Mouse (Mus musculus) layer of hippocampus, postnatal 36 days (tissue): Measurements from ENCODE around the gene Itgb3. TPM values are rescaled to one million over a fixed set of nuclear protein-coding genes. Genes with fewer than 3 reads are reported as not detected.
A peak's percentile ranks its signal among the peaks of the same experiment; 100 is the strongest.

Experiments
- DNase-seq, 2 experiments: peaks; one replicate each; pipeline ENCODE4 v3.0.0; 2022
- total RNA-seq, 2 experiments: library from RNA; stranded (reverse); gene quantifications; 2 replicates each; pipeline ENCODE4 v1.2.3; 2021

Itgb3 gene
- total RNA-seq, 2 experiments from 2014 or later: 1.3 TPM

DNA sequence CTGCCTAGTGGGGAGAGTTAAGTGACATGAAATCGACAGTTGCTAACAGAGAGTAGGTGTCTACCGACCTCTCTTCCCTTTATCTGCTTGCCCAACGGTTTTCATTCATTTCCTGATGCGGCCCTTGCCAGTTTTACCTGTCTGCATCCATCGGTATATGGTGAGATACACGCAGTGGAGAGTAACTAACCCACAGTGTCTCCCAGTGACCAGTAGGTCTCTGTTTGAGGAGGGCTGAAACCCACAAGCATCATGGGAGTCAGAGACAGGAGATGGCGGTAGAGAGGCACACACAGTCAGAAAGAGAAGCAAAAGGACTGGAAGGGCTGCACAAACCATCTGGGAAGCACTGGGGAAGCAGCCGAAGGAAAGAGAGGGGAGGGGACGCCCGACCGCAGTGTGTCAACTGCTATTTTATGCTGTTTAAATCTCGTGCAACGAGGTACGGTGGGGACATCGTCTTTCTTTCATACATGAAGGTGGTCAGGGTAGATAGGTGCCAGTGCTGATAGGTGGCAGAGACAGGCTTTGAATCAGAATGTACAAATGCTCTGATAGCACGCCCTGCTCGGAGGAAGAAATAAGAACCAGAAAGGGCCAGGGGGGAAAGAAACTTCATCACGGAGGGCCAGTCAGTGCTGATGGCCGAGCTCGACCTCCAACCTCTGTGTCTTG is 53.9 kb downstream of the Itgb3 start:
- DNase-seq: peak; percentile 14 to 30

DNA sequence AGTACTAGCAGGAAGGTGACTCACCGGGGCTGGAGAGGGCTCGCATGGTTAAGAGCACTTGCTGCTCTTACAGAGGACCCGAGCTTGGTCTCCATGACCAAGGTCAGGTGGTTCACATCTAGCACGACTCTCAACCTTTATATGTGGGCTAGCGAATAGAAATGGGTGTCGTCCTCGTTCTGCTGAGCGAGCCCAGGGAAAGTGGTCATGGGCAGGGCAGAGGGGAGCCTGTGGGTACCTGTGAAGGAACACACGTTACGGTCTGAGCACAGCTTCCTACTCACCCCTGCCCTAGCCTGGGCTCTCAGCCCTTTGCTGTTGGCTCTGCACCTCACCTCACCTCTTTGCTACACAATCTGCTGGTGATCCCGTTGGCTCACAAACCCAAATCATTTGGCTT is 54.8 kb downstream of the Itgb3 start:
- DNase-seq: no peak

DNA sequence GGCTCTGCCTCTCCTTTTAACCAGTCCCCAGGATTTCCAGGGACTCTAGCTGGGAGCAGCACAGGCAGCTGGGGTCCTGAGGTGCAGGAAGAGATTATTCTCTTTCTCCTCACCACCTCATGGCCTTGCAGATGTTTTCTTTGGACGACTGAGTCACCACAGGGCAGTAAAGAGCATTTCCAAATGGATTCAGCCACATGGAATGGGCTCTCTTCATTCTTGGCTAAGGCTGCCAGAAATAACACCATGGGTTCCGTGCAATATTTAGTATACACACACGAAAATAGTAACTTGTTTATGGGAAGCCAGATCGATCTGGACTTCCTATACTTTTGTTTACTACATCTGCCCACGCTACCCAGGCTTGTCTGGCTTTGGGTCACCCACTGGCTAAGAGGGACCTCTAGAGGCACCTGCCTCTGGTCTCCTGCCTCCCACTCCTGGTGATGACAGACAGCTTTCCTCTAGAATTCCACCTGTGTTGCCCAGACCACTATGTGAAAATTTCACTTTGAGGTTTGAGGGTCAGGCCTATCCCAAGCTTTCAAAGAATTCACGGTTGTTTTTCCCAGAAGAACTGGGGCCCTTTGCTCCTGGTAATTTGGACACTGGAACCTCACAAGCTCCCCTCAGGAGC is 55.6 kb downstream of the Itgb3 start:
- DNase-seq: no peak

DNA sequence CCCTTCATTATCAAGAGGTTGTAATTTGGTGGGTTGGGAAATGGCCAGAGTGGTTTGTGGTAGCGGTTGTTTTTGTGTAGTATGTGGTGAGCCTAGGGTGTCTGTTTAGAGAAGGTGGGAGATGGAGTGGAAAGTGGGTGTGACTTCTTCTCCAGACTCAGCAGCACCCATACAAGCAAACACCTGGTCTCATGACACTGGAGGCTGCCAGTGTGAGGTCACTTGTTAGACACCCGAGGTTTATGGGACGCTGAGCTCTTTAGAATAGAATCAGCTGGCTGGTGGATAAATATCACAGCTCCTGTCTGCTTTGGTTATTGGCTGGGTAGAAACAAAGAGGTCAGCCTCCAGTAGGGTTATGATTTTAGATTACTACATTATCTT is 56.1 kb downstream of the Itgb3 start:
- DNase-seq: no peak

DNA sequence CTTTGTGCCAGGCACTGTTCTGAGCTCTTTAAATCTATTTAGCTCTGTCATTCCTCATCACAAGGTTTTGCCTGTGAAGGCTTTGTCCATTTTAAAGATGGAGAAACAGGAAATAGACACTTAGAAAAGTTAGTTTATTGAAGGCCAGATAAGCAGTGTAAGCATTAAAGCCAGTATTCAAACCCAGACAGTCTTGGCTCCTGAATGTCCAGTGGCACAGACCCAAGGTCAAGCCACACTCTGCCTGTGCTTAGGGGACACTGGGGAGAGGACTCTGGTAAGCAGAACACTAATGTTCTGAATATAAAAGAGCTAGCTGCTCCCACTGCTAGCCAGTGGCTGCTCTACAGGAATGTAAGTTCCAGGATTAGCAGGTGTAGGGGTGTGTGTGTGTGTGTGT is 56.6 kb downstream of the Itgb3 start:
- no peak for DNase-seq

DNA sequence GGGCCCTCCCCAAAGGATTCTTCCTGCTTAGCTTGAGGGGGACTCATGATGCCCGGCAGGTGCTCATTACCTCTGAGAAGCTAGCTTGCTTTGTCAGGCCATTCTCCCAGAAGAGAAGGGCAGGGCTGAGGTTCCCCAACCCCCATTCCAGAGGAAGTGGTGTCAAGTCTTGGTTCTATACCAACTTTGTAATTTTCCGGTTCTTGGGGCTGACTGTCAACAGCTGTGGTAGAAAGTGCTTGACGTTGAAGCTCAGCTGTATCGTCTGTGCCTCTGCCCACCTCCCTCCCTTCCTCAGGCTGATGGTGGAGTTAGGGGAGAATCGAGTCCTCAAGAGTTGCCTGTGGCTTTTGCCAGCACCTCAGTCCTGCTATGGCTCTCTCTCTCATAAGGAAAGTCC is 59.6 kb downstream of the Itgb3 start:
- no peak for DNase-seq

DNA sequence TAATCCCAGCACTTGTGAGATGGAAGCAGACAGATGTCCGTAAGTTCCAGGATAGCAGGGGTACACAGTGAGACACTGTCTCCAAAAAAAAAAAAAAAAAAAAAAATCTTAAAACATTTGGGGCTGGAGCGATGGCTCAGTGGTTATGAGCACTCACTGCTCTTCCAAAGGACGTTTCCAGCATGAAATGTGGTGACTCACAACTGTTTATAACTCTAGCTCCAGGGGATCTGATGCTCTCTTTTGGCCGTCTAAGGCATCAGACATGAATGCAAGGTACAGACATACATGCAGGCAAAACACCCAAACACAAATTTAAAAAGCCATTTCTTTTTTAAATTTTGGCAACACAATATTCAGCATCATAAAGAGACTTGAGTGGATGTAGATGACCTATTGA is 65.6 kb downstream of the Itgb3 start:
- no peak for DNase-seq

DNA sequence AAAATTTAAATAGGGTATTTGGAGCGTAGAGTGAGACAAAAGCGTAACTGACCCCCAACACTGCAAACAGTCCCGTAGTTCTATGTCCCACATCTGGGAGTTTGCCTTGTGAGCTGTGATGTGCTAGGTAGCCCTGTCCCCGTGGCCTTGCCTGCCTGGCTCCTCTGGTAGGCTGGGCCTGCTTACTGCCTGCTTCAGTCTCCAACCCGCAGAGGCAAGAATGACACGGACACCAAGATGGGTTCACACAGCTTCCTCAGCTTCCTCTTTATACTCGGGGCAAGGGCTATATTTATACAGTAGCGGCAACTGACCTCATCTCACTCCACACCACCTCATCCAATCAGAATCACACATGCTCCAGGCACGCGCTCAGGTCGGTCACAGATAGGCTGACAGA is 67.0 kb downstream of the Itgb3 start:
- DNase-seq: no peak

DNA sequence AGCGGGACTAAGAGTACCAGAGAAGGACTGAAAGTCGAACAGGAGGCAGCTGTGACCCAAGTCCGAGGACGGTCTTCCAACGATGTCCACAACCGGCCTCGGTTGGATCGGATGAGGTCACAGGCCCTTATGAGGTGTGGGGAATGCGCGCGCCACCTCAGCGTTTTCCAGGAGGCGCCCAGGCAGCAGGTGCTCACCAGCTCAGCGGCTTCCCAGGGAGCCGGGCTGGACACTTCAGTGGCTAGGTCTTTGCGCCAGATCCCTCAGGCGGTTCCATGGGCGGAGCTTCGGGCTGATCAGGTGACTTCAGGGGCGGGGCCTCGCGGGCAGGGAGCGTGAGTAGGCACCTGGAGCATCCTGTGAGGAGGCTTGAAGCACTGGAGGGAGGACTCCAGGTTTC is 77.7 kb downstream of the Itgb3 start, which contains the start of gene Gm11639:
Gm11639 (plus strand) TSS at position 160 of the 400 bp plus-strand sequence.
- no peak for DNase-seq

DNA sequence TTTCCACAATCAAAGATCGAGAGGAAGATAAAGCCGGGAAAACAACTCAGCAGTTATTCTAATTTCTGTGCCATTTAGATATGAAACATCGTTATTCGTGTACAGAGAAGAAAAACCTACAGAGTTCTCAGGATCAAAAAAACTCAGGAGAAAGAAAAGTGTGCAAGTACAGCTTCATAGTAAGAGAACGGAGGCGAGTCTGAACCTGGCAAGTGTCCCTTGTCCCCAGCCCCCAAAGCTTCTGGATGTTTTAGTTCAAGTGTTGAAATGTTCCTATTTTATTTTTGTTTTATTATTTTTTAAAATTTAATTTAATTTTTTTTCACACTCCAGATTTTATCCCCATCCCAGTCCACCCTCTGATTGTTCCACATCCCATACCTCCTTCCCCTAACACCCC is 85.4 kb downstream of the Itgb3 start:
- peak; percentile 22 to 34 for DNase-seq

DNA sequence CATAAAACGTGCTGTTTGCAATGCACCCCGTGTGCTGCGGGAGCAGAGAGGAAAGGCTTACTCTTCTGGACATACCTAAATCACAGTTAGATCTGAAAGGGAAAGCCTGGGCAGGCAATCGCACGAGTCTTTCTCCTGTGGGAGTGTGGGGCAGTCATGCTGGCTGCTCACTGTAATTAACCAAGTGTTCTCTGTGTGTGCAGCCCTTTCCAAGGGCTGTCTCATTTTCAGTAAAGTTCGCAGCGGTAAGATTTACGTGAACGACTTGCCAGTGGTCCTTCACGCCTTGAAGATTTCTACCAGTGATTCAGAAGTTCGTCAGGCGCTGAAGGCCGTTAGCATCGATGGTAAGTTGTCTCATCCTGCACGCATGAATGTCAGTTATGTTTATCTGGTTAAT is 96.3 kb downstream of the Itgb3 start:
- DNase-seq: no peak

DNA sequence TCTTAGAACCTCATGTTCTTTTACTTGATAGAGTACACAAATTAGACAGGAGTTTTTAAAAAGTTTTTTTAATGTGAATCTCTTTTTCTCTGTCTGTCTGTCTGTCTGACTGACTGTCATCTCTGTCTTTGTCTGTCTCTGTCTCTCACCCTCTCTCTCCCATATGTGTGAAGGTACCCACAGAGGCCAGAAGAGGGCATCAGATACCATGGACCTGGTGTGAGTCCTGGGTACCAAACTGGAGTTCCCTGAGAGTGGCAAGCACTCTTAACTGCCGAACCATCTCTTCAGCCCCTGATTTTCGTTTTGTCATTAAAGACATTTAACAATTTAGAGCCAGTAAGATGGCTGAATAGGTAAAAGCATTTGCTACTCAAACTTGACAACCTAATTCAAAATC is 99.3 kb downstream of the Itgb3 start:
- DNase-seq: no peak

Other genes with a start within 250 kb of the Itgb3 start
- gene Kansl1, start 139.1 kb upstream of the Itgb3 start, total RNA-seq: 10 to 100 TPM; 68.0 to 71.7 TPM
- gene Cdc27, start 57.4 kb upstream of the Itgb3 start, total RNA-seq: 10 to 100 TPM; 58.2 to 61.3 TPM
- gene Myl4, start 57.3 kb upstream of the Itgb3 start, total RNA-seq: 1 to 10 TPM; 1.2 to 1.9 TPM
- gene Gm11639, start 77.7 kb downstream of the Itgb3 start, total RNA-seq: under 1 TPM; 0.27 to 0.35 TPM